Mouse (Mus musculus): Measurements from ENCODE around the gene C1qtnf3.

DNA sequence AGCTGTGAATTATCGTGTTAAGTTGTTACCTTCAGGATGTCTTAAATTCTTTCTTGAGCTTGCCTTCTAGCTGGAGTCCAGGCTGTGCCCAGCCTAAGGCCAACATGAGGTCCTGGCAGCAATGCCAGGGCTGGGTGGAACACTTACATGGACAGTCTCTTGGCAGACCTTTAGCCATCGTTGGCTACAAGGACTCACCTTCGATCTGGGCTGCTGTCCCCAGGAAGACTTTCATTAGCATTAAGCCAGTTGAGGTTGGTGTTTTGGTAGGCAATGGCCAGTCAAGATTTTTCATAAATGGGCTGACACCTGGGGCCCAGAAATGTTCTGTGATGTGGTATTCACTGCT lies 34.8 kb upstream of the C1qtnf3 start:
- TF ChIP-seq POLR2A (IDR thresholded peaks at IDR 0.05; ENCODE audit: extremely low read depth, insufficient read depth, low read length) (no peak), CTCF (IDR thresholded peaks at IDR 0.05; ENCODE audit: low read depth, low read length) (no peak)
